Mouse (Mus musculus): Measurements from ENCODE around the gene Ssbp1. TPM values are rescaled to one million over a fixed set of nuclear protein-coding genes. Genes with fewer than 3 reads are reported as not detected.

Ssbp1 gene
- polyA plus RNA-seq (2014; fragmentation: Illumina TruSeq; extraction: RNeasy Lipid Tissue Mini Kit (QIAGEN cat#74804); ENCODE audit: low read depth, low replicate concordance) = 129 TPM

DNA sequence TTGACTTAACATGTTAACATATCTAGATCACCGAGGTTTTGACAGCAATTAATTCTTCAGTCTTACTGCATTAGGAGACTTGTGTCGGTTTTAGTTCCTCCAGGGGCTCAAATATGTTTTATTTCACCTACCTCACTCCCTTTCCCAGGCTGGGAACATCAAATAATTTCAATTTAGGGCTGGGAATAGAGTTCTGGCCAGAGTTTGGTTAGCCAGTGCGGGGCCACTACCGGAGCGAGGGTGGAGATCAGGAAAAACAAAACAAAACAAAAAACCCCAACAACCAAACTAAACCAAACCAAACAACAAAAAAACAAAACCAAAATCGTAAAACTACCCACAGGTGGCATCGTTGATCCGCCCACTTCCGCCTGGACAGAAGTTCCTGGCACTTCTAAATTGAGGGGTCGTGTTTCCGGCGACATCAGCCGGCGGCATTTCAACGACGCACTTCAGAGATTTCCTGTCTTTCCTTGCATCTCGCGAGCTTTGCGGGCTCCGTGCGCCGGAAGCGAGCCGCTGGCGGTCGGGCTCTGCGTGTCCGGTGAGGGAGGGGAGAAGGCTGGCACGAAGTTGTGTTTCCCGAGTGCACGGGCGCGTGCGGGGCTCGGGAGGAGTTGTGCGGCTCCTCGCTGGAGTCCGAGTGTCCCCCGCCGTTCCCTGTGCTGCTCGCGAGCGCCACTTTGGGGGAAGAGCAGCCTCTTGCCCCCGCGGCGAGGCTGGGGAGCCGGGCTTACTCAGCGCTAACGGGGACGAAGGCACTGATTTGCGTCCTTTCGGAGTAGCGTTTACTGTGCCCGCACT is at the start of gene Ssbp1:
Gene Ssbp1, plus strand, starts transcription at position 437 of the 804 bp plus-strand sequence.

DNA sequence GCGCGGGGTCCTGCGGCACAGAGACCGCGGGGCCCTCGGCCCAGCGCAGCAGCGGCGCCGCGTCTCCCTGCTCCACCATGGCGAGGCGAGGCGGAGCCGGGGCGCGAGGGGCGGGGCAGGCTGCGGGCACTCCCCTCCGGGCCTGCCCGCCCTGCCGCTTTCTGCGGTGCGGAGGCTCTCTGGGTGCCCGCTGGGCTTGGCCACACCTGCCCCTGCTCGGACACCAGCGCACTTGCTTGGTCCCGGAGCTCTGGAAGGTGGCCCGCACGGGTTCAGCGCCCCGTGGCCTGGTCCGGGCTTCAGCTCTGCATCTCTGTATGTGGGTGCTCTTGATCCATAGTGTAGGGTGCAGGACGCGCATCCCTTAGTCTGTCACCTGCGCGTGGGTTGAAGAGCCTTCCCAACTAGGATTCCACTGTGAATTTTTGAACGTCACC is 35.1 kb upstream of the Ssbp1 start, which contains the start of gene E330009J07Rik:
Gene E330009J07Rik, minus strand, starts transcription at position 89 of the 437 bp plus-strand sequence.

DNA sequence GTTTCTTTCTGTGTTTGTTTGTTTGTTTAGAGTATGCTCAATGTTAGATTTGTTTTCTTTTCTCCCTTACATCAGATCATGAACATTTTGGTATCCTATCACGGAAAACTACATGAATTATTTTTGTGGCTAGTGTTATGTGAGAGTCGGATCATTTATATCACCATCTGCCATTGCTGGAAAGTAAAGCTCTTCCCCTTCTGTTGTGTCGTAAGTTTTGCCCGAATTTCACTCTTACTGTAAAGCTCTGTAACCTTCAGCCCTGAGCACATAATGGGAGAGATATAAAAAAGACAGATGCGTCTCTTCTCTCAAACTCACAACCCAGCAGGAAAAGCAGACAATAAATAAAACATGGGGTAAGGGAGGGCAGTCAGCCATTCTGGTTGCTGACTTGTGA is 32.2 kb upstream of the Ssbp1 start, which contains the start of gene Wee2:
Gene Wee2, plus strand, starts transcription at position 153 of the 400 bp plus-strand sequence.

DNA sequence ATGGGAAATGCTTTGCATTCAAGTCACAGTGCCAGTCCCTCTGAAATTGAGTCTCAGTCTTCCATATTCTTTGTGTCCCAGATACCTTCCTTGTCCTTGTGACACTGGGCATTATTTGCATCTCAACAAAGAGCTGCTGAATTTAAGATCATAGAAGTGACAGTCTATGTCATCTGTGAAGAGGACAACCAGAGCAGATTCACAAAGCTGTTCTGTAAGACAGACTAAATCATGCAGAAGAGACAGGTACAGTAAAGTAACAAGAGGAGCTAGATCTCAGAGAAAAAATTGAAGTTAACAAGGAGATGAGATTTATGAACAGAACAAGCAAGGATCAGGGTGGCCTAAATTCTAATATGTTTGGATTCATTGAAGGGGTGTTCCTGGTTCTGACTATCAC is 19.8 kb downstream of the Ssbp1 start, which contains the start of gene Tas2r137:
Gene Tas2r137, plus strand, starts transcription at position 301 of the 400 bp plus-strand sequence.

DNA sequence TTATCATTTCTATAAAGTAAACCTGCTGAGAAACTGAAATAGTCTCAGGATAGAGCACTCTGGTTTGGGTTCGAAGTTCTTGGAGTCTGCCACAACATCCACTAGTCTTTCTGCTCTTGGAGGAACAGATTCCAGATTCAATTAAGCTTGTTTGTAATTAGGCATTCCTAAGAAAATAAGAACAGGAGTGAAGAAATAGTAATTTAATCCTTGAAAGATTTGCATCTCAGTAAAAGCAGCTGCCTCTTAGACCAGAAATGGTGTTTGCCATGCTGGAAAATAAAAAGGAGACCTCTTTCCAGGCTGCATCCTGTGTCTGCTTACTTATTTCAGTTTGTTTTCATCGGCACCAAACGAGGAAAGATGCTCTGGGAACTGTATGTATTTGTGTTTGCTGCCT is 22.1 kb downstream of the Ssbp1 start, which contains the start of gene Tas2r108:
Gene Tas2r108, plus strand, starts transcription at position 301 of the 400 bp plus-strand sequence.

DNA sequence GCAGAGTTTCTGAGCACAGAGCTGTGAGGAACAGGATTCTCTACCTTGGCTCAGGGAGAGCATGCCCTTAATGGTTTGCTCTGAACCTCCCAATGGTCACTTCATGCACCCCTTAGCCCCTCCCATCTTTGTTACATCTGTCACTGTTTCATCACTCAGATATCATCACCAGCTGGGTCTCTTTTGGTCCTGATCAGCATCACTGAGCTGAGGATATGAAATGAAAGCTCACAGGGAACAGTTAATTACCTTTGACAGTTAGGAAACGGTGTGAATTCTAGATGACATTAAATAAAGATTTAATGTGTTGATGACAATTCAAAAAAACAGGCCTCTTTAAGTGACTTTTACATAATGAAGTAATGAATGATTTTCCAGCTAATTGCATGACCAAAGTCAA is 48.3 kb downstream of the Ssbp1 start, which contains the start of gene Prss37:
Gene Prss37, minus strand, starts transcription at position 101 of the 400 bp plus-strand sequence.

Other genes with a start within 250 kb of the Ssbp1 start
- gene Agk, start 146.2 kb upstream of the Ssbp1 start, polyA plus RNA-seq (2014; fragmentation: Illumina TruSeq; extraction: RNeasy Lipid Tissue Mini Kit (QIAGEN cat#74804); ENCODE audit: low read depth, low replicate concordance) = 18.6 TPM
- 12.9 TPM for gene E330009J07Rik, start 35.2 kb upstream of the Ssbp1 start, polyA plus RNA-seq (2014; fragmentation: Illumina TruSeq; extraction: RNeasy Lipid Tissue Mini Kit (QIAGEN cat#74804); ENCODE audit: low read depth, low replicate concordance)
- not detected for gene Wee2, start 32.3 kb upstream of the Ssbp1 start, polyA plus RNA-seq (2014; fragmentation: Illumina TruSeq; extraction: RNeasy Lipid Tissue Mini Kit (QIAGEN cat#74804); ENCODE audit: low read depth, low replicate concordance)
- gene Tas2r137, start 19.9 kb downstream of the Ssbp1 start, polyA plus RNA-seq (2014; fragmentation: Illumina TruSeq; extraction: RNeasy Lipid Tissue Mini Kit (QIAGEN cat#74804); ENCODE audit: low read depth, low replicate concordance) = not detected
- not detected for gene Tas2r108, start 22.2 kb downstream of the Ssbp1 start, polyA plus RNA-seq (2014; fragmentation: Illumina TruSeq; extraction: RNeasy Lipid Tissue Mini Kit (QIAGEN cat#74804); ENCODE audit: low read depth, low replicate concordance)
- not detected for gene Prss37, start 48.2 kb downstream of the Ssbp1 start, polyA plus RNA-seq (2014; fragmentation: Illumina TruSeq; extraction: RNeasy Lipid Tissue Mini Kit (QIAGEN cat#74804); ENCODE audit: low read depth, low replicate concordance)
- not detected for gene Olfr461, start 83.7 kb downstream of the Ssbp1 start, polyA plus RNA-seq (2014; fragmentation: Illumina TruSeq; extraction: RNeasy Lipid Tissue Mini Kit (QIAGEN cat#74804); ENCODE audit: low read depth, low replicate concordance)
- not detected for gene Olfr460, start 98.1 kb downstream of the Ssbp1 start, polyA plus RNA-seq (2014; fragmentation: Illumina TruSeq; extraction: RNeasy Lipid Tissue Mini Kit (QIAGEN cat#74804); ENCODE audit: low read depth, low replicate concordance)
- 2.8 TPM for gene Clec5a, start 114.5 kb downstream of the Ssbp1 start, polyA plus RNA-seq (2014; fragmentation: Illumina TruSeq; extraction: RNeasy Lipid Tissue Mini Kit (QIAGEN cat#74804); ENCODE audit: low read depth, low replicate concordance)
- gene Tas2r138, start 142.0 kb downstream of the Ssbp1 start, polyA plus RNA-seq (2014; fragmentation: Illumina TruSeq; extraction: RNeasy Lipid Tissue Mini Kit (QIAGEN cat#74804); ENCODE audit: low read depth, low replicate concordance) = not detected
- gene Mgam, start 157.5 kb downstream of the Ssbp1 start, polyA plus RNA-seq (2014; fragmentation: Illumina TruSeq; extraction: RNeasy Lipid Tissue Mini Kit (QIAGEN cat#74804); ENCODE audit: low read depth, low replicate concordance) = 104 TPM